Mouse (Mus musculus) limb, embryonic 14.5 days (tissue): ENCODE measurements around the gene Pomt2. TPM values are rescaled to one million over a fixed set of nuclear protein-coding genes. Genes with fewer than 3 reads are reported as not detected.

Experiments used
- ATAC-seq: fragments of 200-750 bp; cut with Nextera tagmentation; 2 replicates; pipeline ENCODE4 v1.8.0; 2017; ENCODE audit warnings: low read depth, moderate number of reproducible peaks, moderate TSS enrichment; ENCODE audit not compliant: low FRiP score
- DNase-seq: peaks from one replicate; pipeline ENCODE4 v3.0.0-alpha.2; 2015; ENCODE audit warnings: low spot score
- H3K27ac ChIP-seq: fragments of 300-500 bp; sonication (generic); replicated peaks from 2 replicates; pipeline ENCODE4 v1.5.1; 2014; ENCODE audit warnings: low read depth, mild to moderate bottlenecking, low read length, moderate library complexity, mixed read lengths
- H3K27me3 ChIP-seq: fragments of 300-500 bp; sonication (generic); 2 replicates; pipeline ENCODE4 v1.6.1; 2014; ENCODE audit warnings: low read length, mixed read lengths; ENCODE audit not compliant: control insufficient read depth, insufficient read depth
- H3K36me3 ChIP-seq: fragments of 300-500 bp; sonication (generic); 2 replicates; pipeline ENCODE4 v1.6.1; 2014; ENCODE audit warnings: mild to moderate bottlenecking, low read length, moderate library complexity, mixed read lengths; ENCODE audit not compliant: control insufficient read depth, insufficient read depth
- H3K4me1 ChIP-seq: fragments of 300-500 bp; sonication (generic); 2 replicates; pipeline ENCODE4 v1.6.1; 2014; ENCODE audit warnings: antibody characterized with exemption, low read length, mixed read lengths; ENCODE audit not compliant: control insufficient read depth, insufficient read depth
- H3K4me2 ChIP-seq: fragments of 300-500 bp; sonication (generic); replicated peaks from 2 replicates; pipeline ENCODE4 v1.6.1; 2014; ENCODE audit warnings: low read depth, mild to moderate bottlenecking, low read length, moderate library complexity; ENCODE audit not compliant: severe bottlenecking
- H3K4me3 ChIP-seq: fragments of 300-500 bp; sonication (generic); replicated peaks from 2 replicates; pipeline ENCODE4 v1.5.1; 2014; ENCODE audit warnings: low read length
- H3K9ac ChIP-seq: fragments of 300-500 bp; sonication (generic); 2 replicates; pipeline ENCODE4 v1.6.1; 2014; ENCODE audit warnings: mild to moderate bottlenecking, low read depth, low read length, moderate library complexity; ENCODE audit not compliant: severe bottlenecking
- H3K9me3 ChIP-seq: fragments of 300-500 bp; sonication (generic); 2 replicates; pipeline ENCODE4 v1.6.1; 2016; ENCODE audit warnings: low read length; ENCODE audit not compliant: control insufficient read depth
- POLR2A ChIP-seq: fragments of 200-500 bp; IDR thresholded peaks from 2 replicates; pipeline ENCODE4 v1.8.0; 2012; ENCODE audit warnings: inconsistent platforms, mild to moderate bottlenecking, moderate library complexity, borderline replicate concordance; ENCODE audit not compliant: insufficient read depth, insufficient read length; ENCODE audit errors: extremely low read depth
- WGBS: fragments of 180-500 bp; shearing (Covaris S2); extraction: QIAGEN DNeasy Blood & Tissue Kit; methylation state at CpG from one replicate; pipeline ENCODE4 v1.1.7; 2014; 5-methylcytosine and 5-hydroxymethylcytosine counted together
- polyA plus RNA-seq, 2 experiments: library from polyadenylated mRNA; depleted of rRNA in 1 of 2; stranded (reverse) in 1 of 2; unstranded in 1 of 2; fragments of >200 nt; fragmentation: Nextera tagmentation in 1 of 2; extraction: Ambion mirVana in 1 of 2; gene quantifications; 2 replicates each; pipeline versions ENCODE4 v1.2.1 to v1.2.3; 2012 to 2014

The Pomt2 gene
- polyA plus RNA-seq, 2 experiments, result 16.8 to 20.6 TPM

GRCm38 (mm10) chr12:87149471-87149870 lies 1.7 kb upstream of the Pomt2 start:
- DNase-seq (no peak), ATAC-seq (no peak)
- Histone ChIP-seq H3K4me3 (no peak overlapping the region), H3K4me2 (no peak overlapping the region), H3K9ac (no peak overlapping the region), H3K36me3 (peaks cover 7% of the 10 kb centered on the region; the same call in 1 of the 2 replicates), H3K4me1 (peaks cover 7% of the 10 kb centered on the region; the same call in 1 of the 2 replicates), H3K9me3 (peaks cover 8% of the 10 kb centered on the region; the same call in 1 of the 2 replicates), H3K27ac (no peak overlapping the region), H3K27me3 (no peaks in the 10 kb centered on the region)
- WGBS, result 98% methylated on average over 5 of the region's 5 CpGs
- TF ChIP-seq POLR2A, result no peak

GRCm38 (mm10) chr12:87148136-87148535 lies 368 bp upstream of the Pomt2 start:
- Histone ChIP-seq H3K9ac (peak overlapping the region; percentile 83), H3K27me3 (no peaks in the 10 kb centered on the region), H3K4me2 (peak overlapping the region; percentile 76), H3K9me3 (peaks cover 8% of the 10 kb centered on the region; the same call in 1 of the 2 replicates), H3K27ac (peak overlapping the region; percentile 96), H3K36me3 (peaks cover 7% of the 10 kb centered on the region; the same call in 1 of the 2 replicates), H3K4me1 (peaks cover 7% of the 10 kb centered on the region; the same call in 1 of the 2 replicates), H3K4me3 (peak overlapping the region; percentile 92)
- DNase-seq, result no peak
- 25% methylated on average over 15 of the region's 15 CpGs for WGBS
- no peak for ATAC-seq
- no peak for TF ChIP-seq POLR2A

- peak; percentile 86 for ATAC-seq
- WGBS, result under 1% methylated on average over 27 of the region's 27 CpGs
These were observed 802 bp downstream of the Pomt2 start, which contains the start of gene Gstz1 for GRCm38 (mm10) chr12:87146966-87147365. Gene Gstz1 (plus strand): TSS chr12:87147165.

GRCm38 (mm10) chr12:87142156-87142555 lies 5.6 kb downstream of the Pomt2 start:
- no peak overlapping the region for H3K9ac ChIP-seq
- H3K27ac ChIP-seq, result no peak overlapping the region
- ATAC-seq (no peak), DNase-seq (no peak)
- no peaks in the 10 kb centered on the region for H3K9me3 ChIP-seq
- peaks cover 8% of the 10 kb centered on the region for H3K36me3 ChIP-seq
- 63% methylated on average over 2 of the region's 2 CpGs for WGBS
- H3K4me3 ChIP-seq, result no peak overlapping the region
- H3K4me1 ChIP-seq, result 0 out of 2 replicates have a peak, but pooled peaks cover 4% of the 10 kb centered on the region
- no peak for TF ChIP-seq POLR2A
- no peak overlapping the region for H3K4me2 ChIP-seq
- H3K27me3 ChIP-seq, result no peaks in the 10 kb centered on the region

More at GRCm38 (mm10) chr12:87146966-87147365, 802 bp downstream of the Pomt2 start, which contains the start of gene Gstz1:
- 0 out of 2 replicates have a peak, but pooled peaks have one; percentile 14 for TF ChIP-seq POLR2A
- H3K4me2 ChIP-seq, result peak within 1 kb of the TSS; percentile 76
- H3K9me3 ChIP-seq, result peaks cover 8% of the 10 kb centered on the region; the same call in 1 of the 2 replicates
- peaks cover 7% of the 10 kb centered on the region; the same call in 1 of the 2 replicates for H3K4me1 ChIP-seq
- H3K9ac ChIP-seq, result peak within 1 kb of the TSS; percentile 83
- peak within 1 kb of the TSS; percentile 96 for H3K27ac ChIP-seq
- H3K4me3 ChIP-seq, result peak within 1 kb of the TSS; percentile 92
- H3K27me3 ChIP-seq, result no peaks in the 10 kb centered on the region
- H3K36me3 ChIP-seq, result peaks cover 7% of the 10 kb centered on the region; the same call in 1 of the 2 replicates
- peak; percentile 90 for DNase-seq

- WGBS, result 94% methylated on average over 1 of the region's 2 CpGs
- Histone ChIP-seq H3K9ac (no peak overlapping the region), H3K4me3 (no peak overlapping the region), H3K27me3 (no peaks in the 10 kb centered on the region), H3K27ac (no peak overlapping the region), H3K4me1 (no peaks in the 10 kb centered on the region), H3K4me2 (no peak overlapping the region), H3K9me3 (no peaks in the 10 kb centered on the region), H3K36me3 (peaks cover 15% of the 10 kb centered on the region)
- no peak for ATAC-seq
- TF ChIP-seq POLR2A, result no peak
- no peak for DNase-seq
These were observed 9.0 kb downstream of the Pomt2 start for GRCm38 (mm10) chr12:87138768-87139167.
